Mouse (Mus musculus) cortical plate, adult 2 months (tissue): ENCODE results near the gene Rae1.

Experiments
- CTCF ChIP-seq: fragments of 200-500 bp; IDR thresholded peaks from 2 replicates; pipeline ENCODE4 v1.5.1; 2011; ENCODE audit warnings: mild to moderate bottlenecking, control low read depth, low read length; ENCODE audit not compliant: insufficient read depth; ENCODE audit errors: extremely low read depth
- POLR2A ChIP-seq: fragments of 200-500 bp; IDR thresholded peaks from 2 replicates; pipeline ENCODE4 v1.6.1; 2011; ENCODE audit warnings: mild to moderate bottlenecking, low read length, control low read depth; ENCODE audit not compliant: insufficient read depth; ENCODE audit errors: extremely low read depth

DNA sequence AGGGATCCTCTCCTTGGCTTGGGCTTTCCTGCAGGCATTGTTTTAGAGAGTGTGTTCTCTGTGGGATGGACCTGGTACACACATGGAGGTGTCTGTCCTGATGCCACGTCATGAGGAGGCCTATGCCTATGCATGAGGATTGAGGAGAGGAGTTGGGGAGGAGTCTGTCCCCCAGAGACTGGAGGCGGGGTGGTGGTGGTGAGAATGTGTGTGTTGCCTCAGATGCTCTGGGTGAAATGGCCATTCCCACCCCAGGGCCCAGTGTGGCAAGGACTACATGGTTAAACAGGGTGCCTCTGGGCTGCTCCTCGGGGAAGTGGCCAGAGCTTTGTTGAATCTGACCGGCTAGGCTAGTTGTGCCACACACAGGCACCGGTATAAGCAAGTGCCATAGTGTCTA is 26.4 kb downstream of the Rae1 start:
- TF ChIP-seq CTCF (no peak), POLR2A (no peak)
